Mouse (Mus musculus) embryonic stem cell, embryonic (primary cell): ENCODE results near the gene Ehd4.

Experiments used
- CTCF ChIA-PET, 4 experiments: fragments of 300-600 bp in 2 of 4; fragments of 350-600 bp in 2 of 4; sonication (Branson Sonifier 250); formaldehyde crosslinking; loops; one replicate each; lab custom pipeline; 2022; ENCODE audit warnings: inconsistent platforms in 2 of 4; lab: Charles Lee
- POLR2A ChIA-PET, 4 experiments: fragments of 300-600 bp in 2 of 4; fragments of 350-600 bp in 2 of 4; sonication (Branson Sonifier 250); formaldehyde crosslinking; loops; one replicate each; lab custom pipeline; 2022; ENCODE audit warnings: antibody characterized with exemption in 4 of 4, inconsistent platforms in 1 of 4; lab: Charles Lee

Gene Ehd4

GRCm38 (mm10) chr2:120154361-120154894 is at the start of gene Ehd4:
Ehd4 (minus strand) TSS chr2:120154606.
- ChIA-PET POLR2A (interaction anchor here in 3 of 4 experiments (0.6 to 2.6 kb wide), 46 partner anchors 9 to 1259 kb away, joined by 3 to 19 read pairs (median 4); partner anchors contain the start of genes Adal (in 1 of the 3), Catsper2 (in 1 of the 3), Chac1 (in 1 of the 3) and Chp1 (in 1 of the 3)), CTCF (interaction anchor here in 3 of 4 experiments (0.6 to 2.6 kb wide), 12 partner anchors 9 to 125 kb away, joined by 3 to 10 read pairs (median 4); no protein-coding TSS in a partner anchor)

GRCm38 (mm10) chr2:120203742-120204141 is 49.3 kb upstream of the Ehd4 start:
- CTCF ChIA-PET, result interaction anchor here in 3 of 4 experiments (0.5 to 1.3 kb wide), 5 partner anchors 30 to 76 kb away, joined by 3 to 4 read pairs (median 3); no protein-coding TSS in a partner anchor
- POLR2A ChIA-PET, result interaction anchor here in 2 of 4 experiments (0.7 to 2.5 kb wide), 4 partner anchors 9 to 50 kb away, joined by 3 to 9 read pairs (median 5); partner anchors contain the start of genes Ehd4 (in 1 of the 2) and Pla2g4e (in 1 of the 2)

GRCm38 (mm10) chr2:120200077-120200476 is 45.7 kb upstream of the Ehd4 start:
- POLR2A ChIA-PET, result interaction anchor here in 2 of 4 experiments (0.9 to 1.6 kb wide), 2 partner anchors 13 to 245 kb away, joined by 3 to 5 read pairs; no protein-coding TSS in a partner anchor

GRCm38 (mm10) chr2:120188174-120188573 is 33.8 kb upstream of the Ehd4 start:
- ChIA-PET CTCF (interaction anchor here (0.7 to 4.0 kb wide), 14 partner anchors 14 to 152 kb away, joined by 3 to 44 read pairs (median 4); no protein-coding TSS in a partner anchor), POLR2A (interaction anchor here in 1 of 4 experiments (1.1 to 1.4 kb wide), 2 partner anchors 13 to 49 kb away, joined by 3 read pairs; no protein-coding TSS in a partner anchor)

More at GRCm38 (mm10) chr2:120200077-120200476, 45.7 kb upstream of the Ehd4 start:
- CTCF ChIA-PET, result interaction anchor here in 1 of 4 experiments (1.0 kb wide), 1 partner anchor 45 kb away, joined by 3 read pairs; the partner anchor contains the start of gene Pla2g4e

- ChIA-PET POLR2A (interaction anchor here in 1 of 4 experiments (1.0 kb wide), 1 partner anchor 160 kb away, joined by 3 read pairs; no protein-coding TSS in a partner anchor), CTCF (interaction anchor here (0.7 to 4.0 kb wide), 11 partner anchors 13 to 152 kb away, joined by 3 to 44 read pairs (median 5); no protein-coding TSS in a partner anchor)
Observed at GRCm38 (mm10) chr2:120187583-120187982, 33.2 kb upstream of the Ehd4 start.

DNA sequence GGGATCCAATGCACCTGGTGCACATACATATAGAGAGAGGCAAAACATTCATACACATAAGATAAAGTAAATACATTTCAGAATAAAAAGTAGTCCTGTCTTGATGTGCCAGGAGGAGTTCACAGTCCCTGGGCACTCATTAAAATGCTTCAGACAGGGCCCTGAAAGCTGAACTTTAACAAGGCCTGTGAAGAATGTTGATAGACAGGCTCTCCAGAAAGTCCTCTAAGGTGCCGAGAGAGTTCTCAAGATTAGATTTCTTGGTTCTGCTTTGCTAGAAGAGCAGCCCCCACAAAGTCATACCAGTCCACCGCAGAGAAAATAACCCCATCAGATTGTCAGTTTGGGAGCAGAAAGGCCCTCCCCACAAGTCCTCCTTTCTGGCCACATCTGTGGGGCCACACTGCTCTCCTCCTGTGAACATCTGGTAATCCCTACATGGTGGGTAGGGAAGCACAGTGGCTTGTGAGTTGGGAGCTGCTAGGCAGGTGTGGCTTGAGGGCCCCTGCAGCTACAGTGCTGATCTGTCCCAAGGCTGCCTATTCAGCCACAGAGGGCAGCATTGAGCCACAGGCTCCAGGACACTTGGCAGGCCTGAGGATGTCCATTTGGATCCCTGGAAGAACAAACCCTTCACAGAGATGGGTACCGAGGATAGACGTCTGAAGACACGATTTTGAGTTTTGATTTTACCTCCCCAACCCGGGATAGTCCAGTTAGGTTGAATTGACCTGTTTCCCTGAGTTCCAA is 31.3 kb upstream of the Ehd4 start:
- ChIA-PET CTCF (interaction anchor here (0.6 to 4.0 kb wide), 12 partner anchors 9 to 681 kb away, joined by 3 to 44 read pairs (median 5); partner anchors contain the start of gene Vps39 (in 1 of the 4)), POLR2A (interaction anchor here in 2 of 4 experiments (0.7 to 1.8 kb wide), 4 partner anchors 42 to 167 kb away, joined by 3 to 4 read pairs (median 3); partner anchors contain the start of gene Vps39 (in 1 of the 2))

GRCm38 (mm10) chr2:120178936-120179335 is 24.5 kb upstream of the Ehd4 start:
- POLR2A ChIA-PET, result interaction anchor here in 2 of 4 experiments (0.6 to 1.6 kb wide), 2 partner anchors 10 to 389 kb away, joined by 3 to 4 read pairs; no protein-coding TSS in a partner anchor
- CTCF ChIA-PET, result interaction anchor here in 3 of 4 experiments (0.6 to 1.4 kb wide), 15 partner anchors 11 to 1041 kb away, joined by 3 to 7 read pairs (median 4); no protein-coding TSS in a partner anchor

DNA sequence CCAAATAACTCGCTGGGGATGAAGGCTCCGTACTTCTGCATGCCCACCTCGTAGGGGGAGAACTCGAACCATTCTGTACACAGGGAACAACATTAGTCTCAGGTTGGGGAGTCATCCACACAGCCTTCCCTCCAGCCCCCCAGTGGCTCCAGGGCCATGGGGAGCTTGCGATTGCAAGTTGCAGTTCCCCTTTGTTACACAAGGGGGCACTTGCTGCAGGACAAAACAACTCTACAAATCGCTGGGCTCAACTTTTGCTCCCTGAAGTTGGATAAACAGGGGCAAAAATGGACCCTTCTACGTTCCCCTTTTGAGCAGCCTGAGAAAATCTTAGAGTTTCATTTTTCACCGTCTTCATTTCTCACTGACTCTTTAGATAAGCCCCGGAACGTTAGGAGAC is 19.3 kb upstream of the Ehd4 start:
- ChIA-PET CTCF (interaction anchor here (0.5 to 3.6 kb wide), 94 partner anchors 8 to 927 kb away, joined by 3 to 41 read pairs (median 4); partner anchors contain the start of genes Pla2g4e (in 3 of the 4), Gm28042 (in 2 of the 4), Jmjd7 (in 2 of the 4) and Pla2g4f (in 2 of the 4)), POLR2A (interaction anchor here (0.6 to 2.2 kb wide), 12 partner anchors 8 to 322 kb away, joined by 3 to 11 read pairs (median 4); partner anchors contain the start of genes Ehd4 (in 2 of the 4) and Mapkbp1 (in 1 of the 4))

GRCm38 (mm10) chr2:120171362-120171761 is 17.0 kb upstream of the Ehd4 start:
- POLR2A ChIA-PET, result interaction anchor here in 1 of 4 experiments (1.0 kb wide), 1 partner anchor 102 kb away, joined by 3 read pairs; no protein-coding TSS in a partner anchor
- CTCF ChIA-PET, result interaction anchor here (0.5 to 2.3 kb wide), 20 partner anchors 10 to 848 kb away, joined by 3 to 14 read pairs (median 4); partner anchors contain the start of gene Mapkbp1 (in 1 of the 4)

DNA sequence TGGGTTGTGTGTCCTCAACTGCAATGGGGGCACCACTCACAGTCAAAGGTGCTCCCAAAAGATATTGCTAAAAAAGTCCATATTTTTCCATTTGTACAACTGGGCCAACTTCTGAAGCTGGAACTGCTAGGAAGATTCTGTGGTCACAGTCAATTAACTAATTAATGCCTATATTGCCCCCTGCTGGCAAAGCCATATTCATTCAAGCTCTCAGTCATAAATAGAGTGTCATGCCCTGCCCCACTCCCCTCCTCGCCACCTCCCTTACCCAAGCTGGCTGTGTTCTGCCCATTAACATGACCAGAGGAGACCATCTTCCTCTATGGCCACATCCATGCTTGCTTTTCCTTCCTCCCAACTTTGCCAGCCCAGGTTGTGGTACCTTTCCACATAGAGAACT is 16.3 kb upstream of the Ehd4 start:
- POLR2A ChIA-PET, result interaction anchor here in 2 of 4 experiments (0.8 to 1.2 kb wide), 5 partner anchors 17 to 182 kb away, joined by 3 to 5 read pairs (median 3); partner anchors contain the start of genes Ehd4 (in 1 of the 2) and Vps39 (in 1 of the 2)
- CTCF ChIA-PET, result interaction anchor here (0.5 to 2.3 kb wide), 29 partner anchors 10 to 1660 kb away, joined by 3 to 14 read pairs (median 4); partner anchors contain the start of gene Mapkbp1 (in 1 of the 4)

DNA sequence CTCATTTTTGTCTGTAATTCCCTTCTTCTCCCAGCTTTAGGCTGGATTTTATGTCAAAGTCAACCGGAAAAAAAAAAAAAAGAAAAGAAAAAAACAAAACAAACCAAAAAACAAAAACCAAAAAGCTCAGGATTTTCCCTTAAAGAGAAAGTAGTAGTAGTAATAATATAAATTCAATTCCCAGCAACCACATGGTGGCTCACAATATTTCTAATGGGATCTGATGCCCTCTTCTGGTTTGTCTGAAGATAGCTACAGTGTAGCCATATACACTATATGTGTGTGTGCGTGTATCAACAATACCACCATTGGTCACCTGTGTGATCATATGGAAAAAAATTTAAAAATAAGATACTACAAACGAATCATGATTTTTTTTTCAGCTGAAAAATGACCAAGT is 15.0 kb upstream of the Ehd4 start:
- CTCF ChIA-PET, result interaction anchor here in 3 of 4 experiments (0.6 to 2.4 kb wide), 27 partner anchors 9 to 869 kb away, joined by 3 to 12 read pairs (median 4); partner anchors contain the start of genes Ehd4 (in 1 of the 3) and Mapkbp1 (in 1 of the 3)

GRCm38 (mm10) chr2:120167763-120168162 is 13.4 kb upstream of the Ehd4 start:
- CTCF ChIA-PET, result interaction anchor here in 2 of 4 experiments (0.7 to 2.4 kb wide), 7 partner anchors 9 to 117 kb away, joined by 3 to 12 read pairs (median 3); no protein-coding TSS in a partner anchor
- POLR2A ChIA-PET, result interaction anchor here in 1 of 4 experiments (0.6 to 4.5 kb wide), 2 partner anchors 13 to 1883 kb away, joined by 3 to 19 read pairs; partner anchors contain the start of gene Ehd4

More for the DNA sequence above, 15.0 kb upstream of the Ehd4 start:
- POLR2A ChIA-PET, result interaction anchor here in 3 of 4 experiments (0.5 to 1.4 kb wide), 8 partner anchors 10 to 1526 kb away, joined by 3 to 5 read pairs (median 3); partner anchors contain the start of gene Vps39 (in 1 of the 3)

GRCm38 (mm10) chr2:120165474-120165873 is 11.1 kb upstream of the Ehd4 start:
- POLR2A ChIA-PET, result interaction anchor here in 2 of 4 experiments (0.5 to 4.5 kb wide), 4 partner anchors 11 to 203 kb away, joined by 3 to 19 read pairs (median 3); partner anchors contain the start of gene Ehd4 (in 1 of the 2)
- CTCF ChIA-PET, result interaction anchor here (0.6 to 2.0 kb wide), 8 partner anchors 8 to 610 kb away, joined by 3 to 10 read pairs (median 4); no protein-coding TSS in a partner anchor

DNA sequence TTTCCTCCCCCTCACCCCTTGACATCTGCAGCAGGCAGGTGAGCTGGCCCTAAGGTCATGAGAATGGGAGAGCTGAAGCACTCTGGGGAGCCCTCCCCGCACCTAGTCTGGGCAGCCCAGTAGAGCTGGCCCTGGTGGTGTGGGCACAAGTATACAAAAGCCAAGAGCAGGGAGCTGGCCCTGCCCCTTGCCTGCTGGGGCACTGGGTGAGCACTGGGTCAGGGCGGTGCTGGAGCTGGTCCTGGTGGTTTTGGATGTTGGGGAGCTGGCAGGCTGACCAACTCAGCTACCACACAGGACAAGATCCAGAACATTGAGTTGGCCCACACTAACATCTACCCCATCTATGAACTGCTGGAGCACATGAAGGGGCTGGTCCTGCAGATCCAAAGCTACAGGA is 5.0 kb upstream of the Ehd4 start:
- POLR2A ChIA-PET, result interaction anchor here in 2 of 4 experiments (0.7 to 1.9 kb wide), 4 partner anchors 11 to 113 kb away, joined by 3 to 7 read pairs (median 5); no protein-coding TSS in a partner anchor
- CTCF ChIA-PET, result interaction anchor here (0.5 to 3.8 kb wide), 14 partner anchors 9 to 1258 kb away, joined by 3 to 21 read pairs (median 4); no protein-coding TSS in a partner anchor

GRCm38 (mm10) chr2:120158846-120159245 is 4.4 kb upstream of the Ehd4 start:
- POLR2A ChIA-PET, result interaction anchor here in 2 of 4 experiments (0.6 to 1.9 kb wide), 5 partner anchors 12 to 194 kb away, joined by 3 to 7 read pairs (median 4); partner anchors contain the start of gene Vps39 (in 1 of the 2)

GRCm38 (mm10) chr2:120158016-120158415 is 3.6 kb upstream of the Ehd4 start:
- POLR2A ChIA-PET, result interaction anchor here in 2 of 4 experiments (0.6 to 1.9 kb wide), 5 partner anchors 11 to 204 kb away, joined by 3 to 7 read pairs (median 3); partner anchors contain the start of gene Vps39 (in 1 of the 2)
- CTCF ChIA-PET, result interaction anchor here (0.6 to 3.8 kb wide), 14 partner anchors 11 to 122 kb away, joined by 3 to 21 read pairs (median 4); no protein-coding TSS in a partner anchor

More at GRCm38 (mm10) chr2:120158846-120159245, 4.4 kb upstream of the Ehd4 start:
- CTCF ChIA-PET, result interaction anchor here (0.5 to 3.8 kb wide), 17 partner anchors 10 to 212 kb away, joined by 3 to 21 read pairs (median 5); no protein-coding TSS in a partner anchor
